8 mouse cellular contexts compared by ENCODE assay signal in genomic region chr5:140388588-140389576, GRCm38 (mm10). TPM values are rescaled to one million over a fixed set of nuclear protein-coding genes. Genes with fewer than 3 reads are reported as not detected.
A peak's percentile ranks its signal among the peaks of the same experiment; 100 is the strongest.
DNase-seq lines count a peak whose midpoint lies in the region; ATAC-seq and TF ChIP-seq lines count a peak whose summit lies in the region.

Gene Snx8 (minus strand): TSS chr5:140389262.

- no peaks in the 10 kb centered on the region for H3K9me3 ChIP-seq in hindbrain, embryonic 13.5 days

- in situ Hi-C loops in Patski (cut with MboI; ENCODE audit: low pct_unique_long_range_greater_than_20kb), result no loop called here

- H3K36me3 ChIP-seq in hindbrain, embryonic 13.5 days, result no peaks in the 10 kb centered on the region

- WGBS in hindbrain, embryonic 13.5 days, result under 1% methylated on average over 59 of the region's 63 CpGs

- no peak for TF ChIP-seq CTCF in Patski (IDR thresholded peaks at IDR 0.05)

- ATAC-seq in Patski, result peak; percentile 78
- peak; percentile 93 for ATAC-seq in hindbrain, embryonic 13.5 days (ENCODE audit: low FRiP score)

- peak within 1 kb of the TSS; percentile 48 for H3K27ac ChIP-seq in hindbrain, embryonic 13.5 days

- peak within 1 kb of the TSS; percentile 74 for H3K4me3 ChIP-seq in hindbrain, embryonic 13.5 days

- CTCF ChIA-PET in Patski (lab: Charles Lee), result interaction anchor here (1.0 to 1.7 kb wide), 3 partner anchors 8 to 57 kb away, joined by 3 to 7 read pairs (median 5); partner anchors contain the start of gene Mrm2

- peak within 1 kb of the TSS; percentile 79 for H3K4me2 ChIP-seq in hindbrain, embryonic 13.5 days

- peaks cover 24% of the 10 kb centered on the region for H3K4me1 ChIP-seq in hindbrain, embryonic 13.5 days (replicated peaks)

- H3K9ac ChIP-seq in hindbrain, embryonic 13.5 days, result peak within 1 kb of the TSS; percentile 84

- H3K27me3 ChIP-seq in Patski, result no peaks in the 10 kb centered on the region
- H3K27me3 ChIP-seq in hindbrain, embryonic 13.5 days, result no peaks in the 10 kb centered on the region

- DNase-seq in Patski (ENCODE audit: low read depth, low spot score), result peak; percentile 76
- peak; percentile 95 for DNase-seq in cerebellum, postnatal 14 days
- DNase-seq in frontal cortex, postnatal 14 days (ENCODE audit: low spot score in 2 of 2), result peak; percentile 76 to 79
- DNase-seq in layer of hippocampus, postnatal 25 days (ENCODE audit: extremely low spot score in 1 of 2, low spot score in 1 of 2), result peak; percentile 61 to 74
- DNase-seq in lung, postnatal 25 days (ENCODE audit: low spot score), result peak; percentile 97
- peak; percentile 98 for DNase-seq in retina, embryonic 14.5 days (ENCODE audit: low spot score)
- DNase-seq in thymus, postnatal 4 days, result peak; percentile 84

- POLR2A ChIA-PET in Patski (lab: Charles Lee), result interaction anchor here (0.8 to 1.4 kb wide), 2 partner anchors 15 to 57 kb away, joined by 3 read pairs; partner anchors contain the start of gene Mrm2

RNA-seq across cellular contexts. Expression of gene Snx8, which starts in this region (rescaled TPM):
- 26.3 TPM for polyA plus RNA-seq in Patski (2021)
- polyA plus RNA-seq in hindbrain, embryonic 13.5 days (2015; fragmentation: Nextera tagmentation; extraction: Ambion mirVana), result 25.7 and 26.3 TPM in 2 replicates
- total RNA-seq in layer of hippocampus, postnatal 25 days (2021), result 10 to 100 TPM; 11.9 to 13.1 TPM

Comparison
In these comparisons a context has a peak if more than half of its experiments do, and no peak if none do; other contexts are left out.
1. Peak in every context shown above with its lines: DNase-seq, ATAC-seq, H3K4me3 ChIP-seq and H3K27ac ChIP-seq.